Mouse (Mus musculus): ENCODE data around the gene Sh3kbp1.

The Sh3kbp1 gene

DNA sequence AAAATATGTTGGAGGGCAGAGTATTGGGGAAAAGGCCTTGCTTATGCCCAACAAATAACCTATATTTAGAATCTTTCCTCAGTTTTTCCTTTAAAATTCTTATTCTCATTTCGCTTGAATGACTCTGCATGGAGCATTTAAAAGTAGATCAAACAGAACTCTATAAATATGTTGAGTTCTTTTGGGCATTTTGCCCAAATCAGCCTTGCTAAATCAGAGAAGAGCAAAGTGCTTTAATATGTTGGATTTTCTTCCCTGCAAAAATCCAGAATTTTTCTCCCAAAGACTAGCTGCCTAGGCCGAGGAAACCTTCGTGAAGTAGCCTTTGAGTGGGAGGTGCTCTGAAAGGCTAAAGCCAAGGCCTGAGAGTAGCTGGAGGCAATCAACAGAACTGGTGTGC lies 163.4 kb downstream of the Sh3kbp1 start:
- in situ Hi-C loops (cut with MboI; ENCODE audit: low pct_unique_long_range_greater_than_20kb in 1 of 2, low sequenced_read_pairs in 2 of 2, unreplicated experiment in 1 of 2), result no loop called here

DNA sequence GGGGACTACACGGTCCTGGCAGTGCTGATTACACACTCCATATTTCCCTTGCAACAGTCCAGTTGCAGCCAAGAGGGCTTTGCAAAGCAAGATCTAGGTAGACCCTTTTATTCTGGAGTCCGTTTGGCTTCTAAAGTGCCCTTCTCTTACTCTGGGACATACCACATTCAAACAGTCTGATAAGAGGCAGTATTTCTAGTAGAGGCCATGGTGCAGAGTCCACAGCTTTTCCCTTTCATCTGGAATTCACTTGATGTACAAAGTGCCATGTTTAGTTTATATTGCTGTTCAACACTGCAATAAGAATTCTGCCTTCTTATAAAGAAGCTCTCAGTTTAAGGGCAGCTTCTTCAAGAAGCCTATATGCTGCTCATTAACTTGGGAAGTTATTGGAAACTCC lies 168.5 kb downstream of the Sh3kbp1 start:
- in situ Hi-C loops (cut with MboI; ENCODE audit: low pct_unique_long_range_greater_than_20kb in 1 of 2, low sequenced_read_pairs in 2 of 2, unreplicated experiment in 1 of 2), result no loop called here

DNA sequence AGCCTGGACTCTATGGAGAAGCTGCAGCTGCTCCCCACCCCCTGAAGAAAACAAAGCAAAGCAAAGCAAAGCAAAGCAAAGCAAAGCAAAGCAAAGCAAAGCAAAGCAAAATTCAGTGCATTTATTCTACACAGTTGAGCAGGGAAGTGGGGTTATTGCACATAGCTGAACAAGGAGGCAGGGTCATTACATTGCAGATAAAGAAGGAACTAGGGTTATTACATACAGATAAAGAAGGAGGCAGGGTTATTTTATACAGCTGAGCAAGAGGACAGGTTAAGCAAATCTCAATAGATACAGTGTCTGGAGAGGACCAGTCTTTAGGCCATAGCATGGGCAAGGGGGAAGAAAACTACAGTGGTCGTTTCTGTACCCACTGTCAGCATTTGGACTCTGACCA lies 177.3 kb downstream of the Sh3kbp1 start:
- in situ Hi-C loops (cut with MboI; ENCODE audit: low pct_unique_long_range_greater_than_20kb in 1 of 2, low sequenced_read_pairs in 2 of 2, unreplicated experiment in 1 of 2), result no loop called here

DNA sequence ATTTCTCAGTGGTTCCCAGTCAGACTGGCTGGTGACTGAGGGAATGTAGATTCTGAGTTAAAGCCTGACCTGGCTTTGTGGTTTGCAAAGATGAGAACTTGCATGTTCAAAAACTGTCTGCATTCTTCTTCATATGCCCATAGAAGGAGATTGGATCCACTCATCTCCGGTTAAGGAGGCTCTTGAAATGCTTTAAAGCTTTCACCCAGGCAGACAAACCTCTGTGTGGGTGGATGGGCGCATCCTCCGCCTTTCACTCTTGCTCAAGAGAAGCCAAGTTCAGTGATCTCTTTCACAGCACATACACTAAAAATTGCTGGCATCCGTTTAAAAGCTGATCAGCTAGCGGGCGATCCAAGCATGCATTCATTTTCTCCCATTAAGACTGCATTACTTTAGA lies 182.4 kb downstream of the Sh3kbp1 start:
- in situ Hi-C loops (cut with MboI; ENCODE audit: low pct_unique_long_range_greater_than_20kb in 1 of 2, low sequenced_read_pairs in 2 of 2, unreplicated experiment in 1 of 2), result no loop called here

DNA sequence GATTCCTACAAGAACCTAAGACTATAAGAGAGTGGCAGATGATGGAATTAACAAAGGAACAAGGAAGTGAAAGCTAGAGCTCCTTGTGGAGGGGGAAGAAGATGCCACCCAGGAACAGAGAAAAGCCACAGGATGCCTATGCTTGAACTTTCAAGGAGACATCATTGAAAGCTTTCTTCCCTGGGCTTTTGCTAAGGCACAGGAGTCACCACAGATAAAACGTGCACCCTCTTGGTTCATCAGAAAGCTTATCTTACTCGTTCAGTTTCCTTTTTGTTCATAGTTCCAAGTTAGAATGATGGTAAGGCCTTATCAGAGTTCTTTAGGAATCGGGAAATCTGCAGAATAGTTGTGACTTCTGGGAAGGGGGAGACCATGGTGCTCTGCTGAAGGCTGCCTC lies 183.4 kb downstream of the Sh3kbp1 start:
- in situ Hi-C loops (cut with MboI; ENCODE audit: low pct_unique_long_range_greater_than_20kb in 1 of 2, low sequenced_read_pairs in 2 of 2, unreplicated experiment in 1 of 2), result no loop called here

DNA sequence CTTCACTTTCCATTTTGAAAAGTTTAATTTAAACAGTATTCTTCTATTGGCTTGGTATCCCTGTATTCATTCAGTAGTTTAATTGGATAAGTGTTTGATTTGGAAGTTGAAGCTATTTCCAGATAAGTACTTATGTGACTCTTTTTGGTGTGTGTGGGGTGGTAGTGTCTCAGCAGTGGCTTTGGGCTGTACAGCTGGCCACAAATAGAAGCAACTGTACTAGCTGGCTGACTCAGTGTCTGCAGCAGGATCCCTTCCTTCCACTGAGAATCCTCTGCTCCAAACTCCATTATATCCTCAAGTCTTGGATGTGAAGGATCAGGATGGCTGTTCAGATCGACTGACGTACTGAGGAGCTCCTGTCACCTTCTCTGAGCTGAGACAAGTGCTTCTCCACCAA lies 190.4 kb downstream of the Sh3kbp1 start:
- in situ Hi-C loops (cut with MboI; ENCODE audit: low pct_unique_long_range_greater_than_20kb in 1 of 2, low sequenced_read_pairs in 2 of 2, unreplicated experiment in 1 of 2), result no loop called here

DNA sequence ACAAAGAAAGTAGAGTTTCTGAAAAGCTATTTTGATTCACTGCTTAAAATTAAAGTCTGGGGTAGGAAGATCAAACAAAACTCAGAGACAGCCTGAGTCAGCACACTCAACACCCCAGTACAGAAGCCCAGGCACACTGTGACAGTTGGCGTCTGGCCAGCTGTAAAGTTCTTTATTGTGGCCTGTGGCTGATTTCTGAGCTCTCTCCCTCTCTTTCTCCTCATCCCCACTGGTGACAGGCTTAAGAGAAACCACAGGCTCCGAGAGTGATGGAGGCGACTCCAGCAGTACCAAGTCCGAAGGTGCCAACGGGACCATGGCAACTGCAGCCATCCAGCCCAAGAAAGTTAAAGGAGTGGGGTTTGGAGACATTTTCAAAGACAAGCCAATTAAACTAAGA lies 201.1 kb downstream of the Sh3kbp1 start:
- in situ Hi-C loops (cut with MboI; ENCODE audit: low pct_unique_long_range_greater_than_20kb in 1 of 2, low sequenced_read_pairs in 2 of 2, unreplicated experiment in 1 of 2), result no loop called here

DNA sequence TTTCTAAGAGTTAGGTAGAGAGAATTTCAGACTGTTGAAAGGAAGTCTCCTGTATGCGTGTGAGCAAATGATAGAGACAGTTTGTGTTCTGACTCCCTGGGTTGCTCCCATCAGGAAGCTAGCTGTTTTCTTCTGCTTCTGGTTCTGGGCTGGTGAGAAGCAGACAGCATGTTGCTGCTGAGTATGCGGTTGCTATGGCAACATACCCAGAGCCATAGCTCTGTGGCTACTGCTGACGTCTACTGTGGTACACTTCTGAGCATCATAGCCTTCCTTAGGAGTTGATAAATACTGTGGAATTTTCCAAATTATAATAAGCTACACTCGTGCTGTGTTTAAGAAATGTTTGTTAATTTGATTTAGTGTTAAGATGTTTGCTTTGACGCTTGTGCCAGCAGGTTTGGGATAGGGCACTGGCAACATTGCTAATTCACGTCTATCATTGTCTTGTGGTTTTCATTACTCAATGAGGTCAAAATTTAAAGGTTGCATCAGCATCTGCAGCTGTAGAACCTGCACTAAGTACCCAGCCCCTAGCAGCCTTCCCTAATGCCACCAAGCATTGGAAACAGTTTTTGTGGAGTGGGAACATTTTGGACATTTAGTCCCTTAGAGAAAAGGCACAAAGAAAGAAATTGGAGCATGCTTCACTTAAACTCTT lies 202.2 kb downstream of the Sh3kbp1 start:
- in situ Hi-C loops (cut with MboI; ENCODE audit: low pct_unique_long_range_greater_than_20kb in 1 of 2, low sequenced_read_pairs in 2 of 2, unreplicated experiment in 1 of 2), result no loop called here

DNA sequence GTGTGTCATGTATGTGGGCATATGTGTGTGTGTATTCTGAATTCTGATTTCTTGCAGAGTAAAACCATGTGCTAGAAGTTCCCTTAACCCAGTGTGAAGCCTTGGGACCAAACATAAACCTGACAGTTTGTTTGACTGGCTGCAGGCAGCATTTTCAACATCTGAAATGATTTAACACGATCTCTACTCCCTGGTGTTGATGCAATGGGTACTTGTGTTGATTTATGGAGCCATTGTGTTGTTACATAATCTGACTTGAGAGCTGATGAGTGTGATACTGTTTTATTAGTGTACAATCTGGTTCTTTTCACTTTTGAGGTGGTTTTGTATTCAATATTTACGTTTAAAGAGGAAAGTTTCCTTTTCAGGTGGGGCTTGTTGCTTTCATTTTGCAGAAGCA lies 204.1 kb downstream of the Sh3kbp1 start:
- in situ Hi-C loops (cut with MboI; ENCODE audit: low pct_unique_long_range_greater_than_20kb in 1 of 2, low sequenced_read_pairs in 2 of 2, unreplicated experiment in 1 of 2), result no loop called here

DNA sequence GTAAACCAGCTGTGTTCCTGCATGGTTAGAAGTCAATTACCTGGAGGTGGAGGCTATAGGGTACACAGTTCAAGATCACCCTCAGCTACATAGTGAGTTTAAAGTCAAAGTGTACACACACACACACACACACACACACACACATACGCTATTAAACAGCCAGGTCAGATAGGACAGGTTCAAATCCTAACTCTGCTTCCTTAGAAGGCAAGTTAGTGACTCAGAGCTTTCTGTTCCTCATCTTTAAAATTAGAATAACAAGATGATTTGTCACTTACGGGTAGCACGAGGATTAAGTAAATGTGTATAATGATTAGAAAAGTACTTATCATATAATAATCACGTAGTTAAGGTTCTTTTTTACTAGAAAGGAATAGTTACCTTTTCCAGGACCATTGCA lies 208.2 kb downstream of the Sh3kbp1 start:
- in situ Hi-C loops (cut with MboI; ENCODE audit: low pct_unique_long_range_greater_than_20kb in 1 of 2, low sequenced_read_pairs in 2 of 2, unreplicated experiment in 1 of 2), result no loop called here

DNA sequence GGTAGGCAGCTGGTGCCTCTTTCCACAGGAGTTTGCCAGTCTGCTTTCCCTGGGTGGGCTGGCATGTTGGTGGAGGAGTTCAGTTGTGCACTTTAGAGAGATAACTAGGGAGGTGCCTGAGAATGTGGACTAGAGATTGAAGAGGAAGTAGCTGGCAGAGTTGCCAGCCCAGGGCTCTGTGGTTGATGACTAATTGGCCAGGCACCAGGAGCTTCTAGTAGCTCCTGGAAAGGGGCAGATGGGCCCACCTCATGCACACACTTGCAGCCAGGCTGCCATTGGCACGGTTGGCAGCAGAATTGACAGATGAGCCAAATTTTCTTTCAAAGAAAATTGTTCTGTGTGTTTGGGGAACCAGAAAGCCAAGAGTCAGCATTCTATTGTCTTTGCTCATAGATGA lies 210.3 kb downstream of the Sh3kbp1 start:
- in situ Hi-C loops (cut with MboI; ENCODE audit: low pct_unique_long_range_greater_than_20kb in 1 of 2, low sequenced_read_pairs in 2 of 2, unreplicated experiment in 1 of 2), result no loop called here

DNA sequence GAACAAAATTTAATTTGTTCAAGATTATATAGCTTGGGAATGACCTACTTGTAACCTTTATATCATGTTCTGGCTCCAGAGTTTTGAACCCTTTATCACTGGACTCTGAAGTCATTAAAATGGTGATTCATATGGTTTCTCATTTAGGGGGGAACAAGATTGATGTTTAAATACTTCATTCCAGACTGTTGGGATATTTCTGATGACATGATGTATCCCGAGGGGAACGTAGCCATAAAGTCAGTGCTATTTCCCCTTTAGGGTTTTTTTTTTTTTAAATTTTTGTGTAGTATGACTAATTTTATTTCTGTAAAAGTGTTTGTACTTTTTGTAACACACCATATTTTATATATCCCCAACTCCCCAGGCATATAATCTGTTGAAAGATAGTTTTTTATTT lies 212.7 kb downstream of the Sh3kbp1 start:
- in situ Hi-C loops (cut with MboI; ENCODE audit: low pct_unique_long_range_greater_than_20kb in 1 of 2, low sequenced_read_pairs in 2 of 2, unreplicated experiment in 1 of 2), result no loop called here

DNA sequence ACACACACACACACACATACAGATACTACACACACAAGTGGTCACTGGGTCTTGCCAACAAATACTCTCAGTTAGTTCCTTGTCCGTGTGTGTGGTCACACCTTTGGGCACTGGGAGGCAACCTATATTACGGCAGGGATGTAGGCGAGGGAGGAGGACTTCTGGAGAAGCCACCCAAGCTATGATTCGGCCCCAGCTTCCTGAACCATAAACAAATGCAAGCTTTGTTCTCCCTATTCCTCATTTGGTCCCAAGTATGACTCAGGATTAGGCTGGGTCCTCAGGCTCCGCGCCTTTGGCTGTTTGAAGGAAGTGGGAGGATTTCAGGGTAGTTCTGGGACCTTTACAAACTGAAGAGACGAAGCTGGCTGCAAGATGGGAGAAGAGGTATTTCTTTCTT lies 213.2 kb downstream of the Sh3kbp1 start:
- in situ Hi-C loops (cut with MboI; ENCODE audit: low pct_unique_long_range_greater_than_20kb in 1 of 2, low sequenced_read_pairs in 2 of 2, unreplicated experiment in 1 of 2), result no loop called here

DNA sequence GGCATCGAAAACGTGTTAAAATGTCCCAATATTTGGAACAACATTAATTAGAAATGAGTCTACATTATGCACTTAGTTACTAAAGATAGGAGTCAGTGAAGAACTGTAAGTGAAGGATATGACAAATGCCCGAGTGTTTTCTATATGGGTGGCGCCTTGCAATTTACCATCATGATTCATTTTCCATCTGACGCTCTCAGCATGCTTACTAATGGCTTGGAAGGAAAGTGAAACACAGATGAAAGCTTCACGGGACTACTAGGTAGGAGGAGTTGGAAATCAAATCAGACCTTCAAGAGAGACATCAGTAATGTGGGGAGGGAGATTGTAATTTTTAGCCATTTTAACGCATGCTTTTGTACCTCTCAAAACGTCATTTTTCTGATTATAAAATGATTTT lies 223.7 kb downstream of the Sh3kbp1 start:
- in situ Hi-C loops (cut with MboI; ENCODE audit: low pct_unique_long_range_greater_than_20kb in 1 of 2, low sequenced_read_pairs in 2 of 2, unreplicated experiment in 1 of 2), result no loop called here

DNA sequence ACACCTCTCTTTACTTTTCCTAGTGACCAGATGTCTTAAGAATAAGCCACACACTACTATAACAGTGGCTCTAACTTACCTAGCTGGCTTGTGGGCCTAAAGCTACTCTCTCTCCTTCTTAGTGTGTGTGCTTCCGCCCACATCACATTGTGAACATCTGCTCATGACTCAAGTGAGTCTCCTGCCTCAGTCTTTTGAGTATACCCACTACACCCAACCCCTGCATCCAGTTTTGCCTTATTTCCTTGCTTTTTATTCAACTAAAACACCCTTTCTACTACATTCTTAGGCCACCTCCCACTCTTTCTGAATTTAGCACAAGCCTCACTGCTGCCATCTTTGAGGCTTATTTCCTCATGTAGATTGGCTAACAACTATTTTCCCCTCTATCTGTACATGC lies 229.8 kb downstream of the Sh3kbp1 start:
- in situ Hi-C loops (cut with MboI; ENCODE audit: low pct_unique_long_range_greater_than_20kb in 1 of 2, low sequenced_read_pairs in 2 of 2, unreplicated experiment in 1 of 2), result no loop called here

DNA sequence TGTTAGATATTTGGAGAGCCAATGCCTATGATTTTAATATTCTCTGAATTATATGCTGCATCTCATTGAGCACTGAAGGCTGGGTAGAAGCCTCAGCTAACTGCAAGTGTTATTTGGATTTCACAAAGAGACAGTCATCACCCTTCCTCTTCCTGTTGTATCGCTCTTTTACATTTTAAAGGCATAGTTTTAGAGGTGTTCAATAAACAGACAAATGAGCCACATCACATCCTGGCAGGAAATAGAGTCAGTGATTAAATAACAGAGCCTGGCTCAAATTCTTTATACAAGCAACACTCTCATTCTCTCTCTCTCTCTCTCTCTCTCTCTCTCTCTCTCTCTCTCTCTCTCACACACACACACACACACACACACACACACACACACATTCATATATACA lies 231.1 kb downstream of the Sh3kbp1 start:
- in situ Hi-C loops (cut with MboI; ENCODE audit: low pct_unique_long_range_greater_than_20kb in 1 of 2, low sequenced_read_pairs in 2 of 2, unreplicated experiment in 1 of 2), result no loop called here

DNA sequence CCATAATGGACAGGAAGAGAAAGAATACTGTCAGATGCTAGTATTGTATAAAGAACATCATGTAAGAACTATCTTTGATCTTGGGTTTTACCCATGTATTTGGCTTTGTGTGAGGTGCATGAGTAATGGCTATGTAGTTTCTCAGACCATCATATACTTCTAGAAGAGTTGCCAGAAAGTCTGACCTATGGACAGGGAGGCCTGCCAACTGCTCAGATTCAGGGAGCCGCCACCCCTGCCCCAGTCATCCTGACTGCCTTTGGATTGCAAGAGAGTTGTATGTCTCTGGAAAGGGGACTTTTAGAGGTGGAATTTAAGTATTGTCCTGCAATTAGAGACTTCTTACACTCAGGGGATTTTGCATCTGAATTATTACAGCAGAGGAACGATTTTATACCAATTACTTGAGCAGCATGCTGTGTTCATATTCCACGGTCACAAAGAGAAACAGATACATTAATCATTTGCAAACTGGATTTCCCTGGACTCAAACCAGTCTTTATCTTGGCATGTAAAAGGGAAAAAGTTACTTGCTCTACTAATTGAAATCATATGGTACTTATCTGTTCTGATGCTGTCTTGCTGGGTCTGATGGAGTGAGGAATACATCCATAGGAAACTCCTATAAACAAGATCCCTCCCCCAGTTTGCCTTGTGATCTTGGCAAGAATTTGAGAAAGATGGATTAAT lies 233.9 kb downstream of the Sh3kbp1 start:
- in situ Hi-C loops (cut with MboI; ENCODE audit: low pct_unique_long_range_greater_than_20kb in 1 of 2, low sequenced_read_pairs in 2 of 2, unreplicated experiment in 1 of 2), result no loop called here

DNA sequence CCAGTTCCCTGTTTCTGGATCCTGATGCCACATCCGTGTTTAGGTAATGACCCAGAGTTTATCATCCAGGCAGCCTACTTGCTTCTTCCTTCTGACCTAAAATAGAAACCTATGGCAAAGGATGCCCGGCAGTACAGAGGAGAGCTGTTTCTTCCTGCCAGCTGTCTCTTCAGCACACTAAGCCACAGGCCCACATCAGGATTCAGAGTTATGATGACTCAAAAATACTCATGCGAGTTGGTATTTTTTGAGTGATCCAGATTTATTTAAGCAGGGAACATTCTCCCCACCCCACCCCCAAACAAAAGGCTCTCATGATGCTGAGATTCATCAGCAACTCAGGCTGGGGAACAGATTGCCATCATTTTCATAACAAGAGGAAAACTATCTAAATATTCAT lies 240.6 kb downstream of the Sh3kbp1 start:
- in situ Hi-C loops (cut with MboI; ENCODE audit: low pct_unique_long_range_greater_than_20kb in 1 of 2, low sequenced_read_pairs in 2 of 2, unreplicated experiment in 1 of 2), result no loop called here

DNA sequence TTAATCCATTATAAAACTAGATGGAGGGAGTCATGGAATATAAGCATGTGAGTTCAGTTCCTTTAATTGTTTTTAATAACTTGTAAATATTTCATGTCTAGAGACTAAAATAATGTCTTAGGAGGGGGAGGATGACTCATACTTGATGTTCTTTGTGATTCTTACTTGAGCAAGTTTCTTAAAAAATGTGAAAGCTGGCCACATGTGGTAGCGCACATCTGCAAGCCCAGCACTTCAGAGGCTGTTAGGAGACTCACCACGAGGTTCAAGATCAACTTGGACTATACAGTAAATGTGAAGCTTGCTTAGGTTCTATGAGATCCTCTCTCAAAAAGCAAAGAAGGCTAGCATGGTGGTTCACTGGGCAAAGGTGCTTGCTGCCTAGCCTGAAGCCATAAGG lies 245.4 kb downstream of the Sh3kbp1 start:
- in situ Hi-C loops (cut with MboI; ENCODE audit: low pct_unique_long_range_greater_than_20kb in 1 of 2, low sequenced_read_pairs in 2 of 2, unreplicated experiment in 1 of 2), result no loop called here

DNA sequence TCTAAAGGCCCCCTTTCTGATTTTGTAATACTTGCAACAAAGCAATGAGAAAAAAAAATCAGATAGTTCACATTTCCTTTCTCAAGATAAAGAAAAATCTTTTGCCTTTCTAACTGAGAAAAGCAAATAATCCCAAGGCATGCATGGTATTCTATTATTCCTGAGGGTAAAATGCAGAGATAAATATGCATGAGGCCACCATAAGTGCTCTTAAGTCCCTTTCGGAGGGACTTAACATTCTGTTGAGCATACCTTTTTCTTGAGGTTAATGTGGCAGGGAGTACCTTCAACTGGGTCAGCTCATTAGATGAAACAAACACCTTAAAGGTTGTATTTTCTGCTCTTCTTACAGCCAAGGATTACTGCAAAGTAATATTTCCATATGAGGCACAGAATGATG lies 250.7 kb downstream of the Sh3kbp1 start:
- in situ Hi-C loops (cut with MboI; ENCODE audit: low pct_unique_long_range_greater_than_20kb in 1 of 2, low sequenced_read_pairs in 2 of 2, unreplicated experiment in 1 of 2), result no loop called here

Data from mouse embryonic stem cell (cell line).